Mouse (Mus musculus) hindbrain, embryonic 14.5 days (tissue): Measurements from ENCODE around the gene Apod. TPM values are rescaled to one million over a fixed set of nuclear protein-coding genes. Genes with fewer than 3 reads are reported as not detected.
"Not testable (repeated sequence)": the region's sequence is repeated elsewhere in the genome, so short reads cannot be mapped to it uniquely, and the experiment has no call there.

Source experiments
- ATAC-seq: fragments of 200-750 bp; cut with Nextera tagmentation; 2 replicates; pipeline ENCODE4 v1.8.0; 2017; ENCODE audit warnings: moderate number of reproducible peaks, mild to moderate bottlenecking, moderate TSS enrichment, moderate library complexity; ENCODE audit not compliant: low FRiP score
- DNase-seq: peaks from one replicate; pipeline ENCODE4 v3.0.0-alpha.2; 2015; ENCODE audit warnings: low spot score
- H3K27ac ChIP-seq: fragments of 300-500 bp; sonication (generic); 2 replicates; pipeline ENCODE4 v1.5.1; 2014; ENCODE audit warnings: mild to moderate bottlenecking, moderate library complexity
- H3K27me3 ChIP-seq: fragments of 300-500 bp; sonication (generic); 2 replicates; pipeline ENCODE4 v1.6.1; 2014; ENCODE audit warnings: mild to moderate bottlenecking, low read length, mixed read lengths; ENCODE audit not compliant: control insufficient read depth, insufficient read depth
- H3K36me3 ChIP-seq: fragments of 300-500 bp; sonication (generic); replicated peaks from 2 replicates; pipeline ENCODE4 v1.6.1; 2014; ENCODE audit not compliant: control insufficient read depth, insufficient read depth
- H3K4me1 ChIP-seq: fragments of 300-500 bp; sonication (generic); replicated peaks from 2 replicates; pipeline ENCODE4 v1.6.1; 2014; ENCODE audit warnings: antibody characterized with exemption, low read length, mixed read lengths; ENCODE audit not compliant: control insufficient read depth, insufficient read depth
- H3K4me2 ChIP-seq: fragments of 300-500 bp; sonication (generic); replicated peaks from 2 replicates; pipeline ENCODE4 v1.6.1; 2014; ENCODE audit warnings: mild to moderate bottlenecking, moderate library complexity
- H3K4me3 ChIP-seq: fragments of 300-500 bp; sonication (generic); replicated peaks from 2 replicates; pipeline ENCODE4 v1.5.1; 2014; ENCODE audit warnings: mild to moderate bottlenecking, low read length
- H3K9ac ChIP-seq: fragments of 300-500 bp; sonication (generic); 2 replicates; pipeline ENCODE4 v1.6.1; 2014
- H3K9me3 ChIP-seq: fragments of 300-500 bp; sonication (generic); 2 replicates; pipeline ENCODE4 v1.6.1; 2016; ENCODE audit warnings: low read length; ENCODE audit not compliant: control insufficient read depth
- WGBS: fragments of 180-500 bp; shearing (Covaris S2); extraction: QIAGEN DNeasy Blood & Tissue Kit; methylation state at CpG from one replicate; pipeline ENCODE4 v1.1.7; 2014; 5-methylcytosine and 5-hydroxymethylcytosine counted together
- polyA plus RNA-seq: library from polyadenylated mRNA; unstranded; fragments of >200 nt; fragmentation: Nextera tagmentation; extraction: Ambion mirVana; gene quantifications from 2 replicates; pipeline ENCODE4 v1.2.1, GENCODE M21; 2014

Gene Apod
- polyA plus RNA-seq, 1 experiment from 2014 or later = 76.7 TPM

DNA sequence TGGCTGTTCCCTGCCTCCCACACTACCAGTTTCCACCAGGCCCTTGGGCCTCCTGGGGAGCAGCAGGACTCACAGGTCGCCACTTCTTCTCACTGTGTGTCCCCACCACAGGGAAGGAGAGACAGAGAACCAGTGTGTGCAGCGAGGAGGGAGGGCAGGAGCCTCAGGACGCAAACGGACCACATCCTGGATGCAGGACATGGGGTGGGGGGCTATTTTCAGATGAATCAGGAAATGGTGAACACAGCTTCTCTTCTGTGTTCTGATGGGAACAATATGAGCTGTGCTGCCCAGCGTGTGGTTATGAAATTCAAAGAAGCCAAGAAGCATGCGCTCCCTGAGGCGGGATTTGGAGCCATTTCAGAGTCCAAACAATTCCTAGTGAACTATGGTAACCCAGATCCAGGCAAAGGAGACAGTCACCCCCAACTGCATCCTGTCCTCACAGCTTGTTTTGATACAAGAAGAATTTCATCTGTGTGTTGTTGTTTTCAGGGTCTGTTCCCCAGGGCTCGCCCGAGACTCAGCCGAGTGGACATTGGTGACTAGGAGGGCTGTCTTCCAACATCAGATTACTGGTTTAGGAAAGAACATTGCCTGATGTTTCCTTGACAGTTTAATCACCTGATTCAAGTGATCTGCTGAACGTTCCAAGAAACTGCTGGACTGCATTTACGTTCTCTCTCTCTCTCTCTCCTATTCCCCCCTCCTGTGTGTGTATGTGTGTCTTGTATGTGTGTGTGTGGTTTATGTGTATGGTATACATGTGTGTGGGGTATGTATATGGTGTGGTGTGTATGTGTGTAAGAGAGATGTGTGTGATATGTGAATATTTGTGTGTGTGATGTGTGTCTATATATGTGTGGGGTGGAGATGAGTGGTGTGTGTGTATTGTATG is 1.9 kb upstream of the Apod start:
- not testable (repeated sequence) for DNase-seq, H3K36me3 ChIP-seq, H3K4me2 ChIP-seq, H3K9ac ChIP-seq, H3K4me1 ChIP-seq, H3K4me3 ChIP-seq, H3K27me3 ChIP-seq, H3K9me3 ChIP-seq, ATAC-seq
- H3K27ac ChIP-seq = 0 out of 2 replicates have a peak overlapping the region, but pooled peaks have one; percentile 7
- WGBS = 69% methylated on average over 12 of the region's 12 CpGs

DNA sequence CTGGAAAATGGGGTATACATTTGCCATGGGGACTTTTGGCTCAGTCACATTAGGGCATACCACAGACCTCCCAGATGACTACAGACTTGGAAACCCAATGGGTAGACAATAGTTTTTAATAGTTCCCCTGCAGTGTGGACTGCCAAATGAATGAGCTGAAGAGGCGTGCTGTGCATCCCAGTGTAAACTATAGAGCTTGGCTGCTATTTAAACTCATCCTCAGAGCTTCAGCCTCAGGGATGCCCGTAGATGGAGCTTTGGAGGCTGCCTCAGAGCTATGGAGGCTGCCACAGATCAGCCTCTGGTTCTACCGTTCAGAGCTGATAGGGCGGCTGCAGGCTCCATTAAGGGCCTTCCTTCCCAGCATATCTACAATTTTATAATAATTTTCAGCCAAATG is 686 bp upstream of the Apod start:
- H3K27me3 ChIP-seq = no peaks in the 10 kb centered on the region
- no peak overlapping the region for H3K4me3 ChIP-seq
- H3K4me1 ChIP-seq = no peaks in the 10 kb centered on the region
- no peak overlapping the region for H3K4me2 ChIP-seq
- DNase-seq = no peak
- no peak for ATAC-seq
- WGBS = 67% methylated on average over 4 of the region's 4 CpGs
- H3K9me3 ChIP-seq = no peaks in the 10 kb centered on the region
- H3K9ac ChIP-seq = no peak overlapping the region
- 0 out of 2 replicates have a peak overlapping the region, but pooled peaks have one; percentile 7 for H3K27ac ChIP-seq
- H3K36me3 ChIP-seq = no peaks in the 10 kb centered on the region

DNA sequence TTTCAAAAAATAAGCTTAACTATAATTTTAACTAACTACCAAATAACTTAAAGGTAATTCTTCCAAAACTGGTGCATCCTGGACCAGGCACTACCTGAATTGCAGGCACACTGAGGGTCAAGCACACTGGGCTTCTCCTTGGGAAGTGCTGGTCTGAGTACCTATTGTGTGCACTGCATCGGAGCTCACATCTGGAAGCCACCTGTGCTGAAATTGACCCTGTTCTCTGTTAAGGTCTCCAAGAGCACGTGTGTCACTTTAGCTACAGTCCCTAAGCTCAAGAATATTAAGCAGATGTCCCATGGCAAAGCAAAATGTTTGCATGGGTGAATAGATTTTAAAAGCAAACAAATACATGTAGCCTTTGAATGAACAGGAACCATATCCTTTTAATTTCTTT is 997 bp downstream of the Apod start:
- Histone ChIP-seq H3K9me3 (no peaks in the 10 kb centered on the region), H3K4me3 (no peak overlapping the region), H3K9ac (no peak overlapping the region), H3K4me2 (peak overlapping the region; percentile 12; the same call in 1 of the 2 replicates), H3K36me3 (no peaks in the 10 kb centered on the region), H3K27me3 (no peaks in the 10 kb centered on the region), H3K4me1 (no peaks in the 10 kb centered on the region), H3K27ac (no peak overlapping the region)
- ATAC-seq = no peak
- DNase-seq = no peak
- WGBS = 79% methylated on average over 2 of the region's 2 CpGs

DNA sequence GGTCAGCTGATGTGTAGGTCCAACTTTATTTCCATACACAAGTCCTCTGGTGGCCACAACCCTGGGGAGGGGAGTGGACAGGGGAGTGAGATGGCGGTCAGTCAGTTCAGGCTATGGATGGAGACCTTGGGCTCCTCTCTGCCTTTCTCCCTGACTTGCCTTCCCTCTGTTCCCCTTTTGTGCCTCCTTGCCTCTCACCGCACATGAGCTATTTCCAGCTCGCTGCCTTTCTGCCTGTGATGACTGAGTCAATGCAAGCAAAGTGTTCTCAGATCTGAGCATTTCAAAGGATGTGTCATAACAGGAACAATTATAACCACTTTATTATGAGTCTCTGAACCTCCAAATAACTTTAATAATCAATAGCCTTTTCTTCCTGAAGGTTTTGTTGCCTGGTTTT is 2.3 kb downstream of the Apod start:
- Histone ChIP-seq H3K27me3 (no peaks in the 10 kb centered on the region), H3K9ac (no peak overlapping the region), H3K36me3 (no peaks in the 10 kb centered on the region), H3K9me3 (no peaks in the 10 kb centered on the region), H3K4me1 (no peaks in the 10 kb centered on the region), H3K4me2 (no peak overlapping the region), H3K4me3 (no peak overlapping the region), H3K27ac (no peak overlapping the region)
- ATAC-seq (no peak), DNase-seq (no peak)
- WGBS = 69% methylated on average over 3 of the region's 3 CpGs

DNA sequence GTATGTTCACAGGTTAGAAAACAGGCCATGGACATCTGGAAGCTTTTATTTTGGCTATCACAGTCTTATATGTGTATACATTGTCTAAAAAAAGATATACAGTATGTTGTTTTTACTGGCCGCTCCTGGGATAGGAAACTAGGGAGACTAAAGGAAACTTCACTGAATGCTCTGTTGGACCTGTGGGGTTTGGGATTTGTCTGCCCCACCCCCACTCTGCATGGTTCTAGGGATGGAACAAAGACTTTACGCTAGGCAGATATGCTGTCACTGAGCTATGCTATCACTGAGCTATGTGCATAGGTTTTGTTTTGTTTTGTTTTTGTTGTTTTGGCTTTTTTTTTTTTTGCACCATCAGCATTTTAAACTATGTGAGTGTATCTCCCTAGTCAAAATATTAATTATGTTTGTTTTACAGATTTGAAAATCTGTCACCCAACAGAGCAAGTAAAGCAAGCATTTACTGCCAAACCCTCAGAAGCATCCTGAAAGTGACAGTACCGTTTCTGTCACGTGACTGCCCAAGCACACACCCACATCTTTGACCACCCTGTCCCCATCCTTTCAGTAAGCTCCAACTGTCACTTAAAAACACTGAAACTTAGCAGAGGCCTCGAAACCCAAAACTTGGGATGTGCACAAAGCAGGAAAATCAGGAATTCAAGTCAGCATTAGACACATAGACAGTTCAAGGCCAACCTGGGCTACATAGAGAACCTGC is 9.2 kb downstream of the Apod start:
- Histone ChIP-seq H3K9ac (no peak overlapping the region), H3K4me1 (peaks cover 8% of the 10 kb centered on the region; the same call in 1 of the 2 replicates), H3K9me3 (no peaks in the 10 kb centered on the region), H3K36me3 (no peaks in the 10 kb centered on the region), H3K27ac (no peak overlapping the region), H3K4me3 (no peak overlapping the region), H3K4me2 (no peak overlapping the region), H3K27me3 (no peaks in the 10 kb centered on the region)
- ATAC-seq = no peak
- 70% methylated on average over 5 of the region's 5 CpGs for WGBS
- DNase-seq = no peak

DNA sequence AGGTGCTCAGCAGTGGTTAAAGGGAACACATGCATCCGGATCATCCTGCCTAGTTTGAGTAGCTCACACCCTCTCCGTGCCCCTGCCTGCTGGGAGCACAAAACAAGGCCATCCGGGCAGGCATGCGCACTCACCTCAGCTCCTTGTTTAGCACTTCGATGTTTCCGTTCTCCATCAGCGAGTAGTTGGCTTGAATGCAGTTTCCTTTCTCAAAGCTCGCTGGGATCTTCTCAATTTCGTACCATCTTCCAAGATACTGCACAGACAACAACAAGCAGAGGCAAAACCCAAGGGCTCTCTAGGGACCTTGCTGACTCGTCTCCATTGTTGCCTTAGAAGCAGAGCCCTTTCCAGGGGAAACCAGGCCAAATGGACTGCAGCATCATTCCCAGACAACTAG is 11.3 kb downstream of the Apod start:
- Histone ChIP-seq H3K4me3 (no peak overlapping the region), H3K9ac (no peak overlapping the region), H3K4me2 (no peak overlapping the region), H3K4me1 (peaks cover 24% of the 10 kb centered on the region), H3K36me3 (no peaks in the 10 kb centered on the region), H3K27me3 (no peaks in the 10 kb centered on the region), H3K9me3 (no peaks in the 10 kb centered on the region), H3K27ac (no peak overlapping the region)
- 65% methylated on average over 10 of the region's 10 CpGs for WGBS
- ATAC-seq (no peak), DNase-seq (peak; percentile 24)

GRCm38 (mm10) chr16:31300883-31301532 is 13.6 kb downstream of the Apod start:
- no peak for DNase-seq
- 62% methylated on average over 6 of the region's 6 CpGs for WGBS
- Histone ChIP-seq H3K4me3 (no peak overlapping the region), H3K4me2 (no peak overlapping the region), H3K36me3 (no peaks in the 10 kb centered on the region), H3K27me3 (no peaks in the 10 kb centered on the region), H3K9me3 (no peaks in the 10 kb centered on the region), H3K27ac (no peak overlapping the region), H3K9ac (no peak overlapping the region), H3K4me1 (peaks cover 24% of the 10 kb centered on the region)
- ATAC-seq = no peak

- 33% methylated on average over 7 of the region's 7 CpGs for WGBS
- no peak overlapping the region for H3K4me2 ChIP-seq
- H3K4me3 ChIP-seq = no peak overlapping the region
- no peak for ATAC-seq
- H3K27me3 ChIP-seq = no peaks in the 10 kb centered on the region
- no peaks in the 10 kb centered on the region for H3K36me3 ChIP-seq
- no peaks in the 10 kb centered on the region for H3K9me3 ChIP-seq
- H3K27ac ChIP-seq = no peak overlapping the region
- no peak for DNase-seq
- H3K9ac ChIP-seq = no peak overlapping the region
- peaks cover 24% of the 10 kb centered on the region for H3K4me1 ChIP-seq
Observed at GRCm38 (mm10) chr16:31300467-31300866, 14.1 kb downstream of the Apod start.

DNA sequence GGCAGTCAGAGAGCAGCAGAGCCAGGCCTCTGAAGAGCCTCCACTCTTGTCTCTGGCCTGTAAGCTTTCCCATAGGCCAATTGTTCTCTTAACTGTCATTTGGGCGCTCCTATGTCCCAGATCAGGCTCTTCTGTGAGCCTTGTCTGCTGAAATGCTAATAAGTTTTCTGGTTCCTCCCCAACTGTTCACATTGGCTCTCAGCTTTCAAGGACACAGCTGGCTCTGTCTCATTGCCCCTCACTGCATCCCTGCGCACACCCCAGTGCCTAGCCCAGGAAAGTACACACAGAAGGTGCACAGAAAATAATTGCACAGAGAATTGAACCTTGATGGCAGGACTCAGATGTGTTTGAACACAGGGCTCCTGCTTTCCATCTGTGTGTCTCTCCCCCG is 14.7 kb downstream of the Apod start:
- Histone ChIP-seq H3K9ac (no peak overlapping the region), H3K4me1 (peaks cover 24% of the 10 kb centered on the region), H3K4me3 (no peak overlapping the region), H3K4me2 (no peak overlapping the region), H3K27ac (no peak overlapping the region), H3K36me3 (no peaks in the 10 kb centered on the region), H3K9me3 (no peaks in the 10 kb centered on the region), H3K27me3 (no peaks in the 10 kb centered on the region)
- DNase-seq = no peak
- 26% methylated on average over 3 of the region's 3 CpGs for WGBS
- ATAC-seq = no peak
